Mouse (Mus musculus): ENCODE results near the gene Rpl37. TPM values are rescaled to one million over a fixed set of nuclear protein-coding genes. Genes with fewer than 3 reads are reported as not detected.
"Not testable (repeated sequence)": the region's sequence is repeated elsewhere in the genome, so short reads cannot be mapped to it uniquely, and the experiment has no call there.

Gene Rpl37
- polyA plus RNA-seq, 1 experiment from 2014 or later: 702 TPM

- not testable (repeated sequence) for H3K9me3 ChIP-seq (ENCODE audit: control insufficient read depth, low read length); H3K27me3 ChIP-seq (ENCODE audit: control insufficient read depth, insufficient read depth, low read length); H3K4me2 ChIP-seq (replicated peaks; ENCODE audit: low read depth, low read length); ATAC-seq (ENCODE audit: low FRiP score, low TSS enrichment); H3K9ac ChIP-seq (ENCODE audit: low read depth, low read length); H3K27ac ChIP-seq (ENCODE audit: low read depth, low read length); H3K4me1 ChIP-seq (ENCODE audit: control insufficient read depth, insufficient read depth, low read length); H3K4me3 ChIP-seq (ENCODE audit: low read length); H3K36me3 ChIP-seq (ENCODE audit: control insufficient read depth, insufficient read depth, low read length)
- WGBS: 87% methylated on average over 14 of the region's 14 CpGs
Measured at GRCm38 (mm10) chr15:5130887-5131668, 14.6 kb downstream of the Rpl37 start.

GRCm38 (mm10) chr15:5133301-5133700, 16.9 kb downstream of the Rpl37 start:
- no peak overlapping the region for H3K4me3 ChIP-seq (ENCODE audit: low read length)
- no peak overlapping the region for H3K27ac ChIP-seq (ENCODE audit: low read depth, low read length)
- no peaks in the 10 kb centered on the region for H3K27me3 ChIP-seq (ENCODE audit: control insufficient read depth, insufficient read depth, low read length)
- H3K9ac ChIP-seq (ENCODE audit: low read depth, low read length): no peak overlapping the region
- H3K9me3 ChIP-seq (ENCODE audit: control insufficient read depth, low read length): no peaks in the 10 kb centered on the region
- no peaks in the 10 kb centered on the region for H3K36me3 ChIP-seq (ENCODE audit: control insufficient read depth, insufficient read depth, low read length)
- no peak overlapping the region for H3K4me2 ChIP-seq (replicated peaks; ENCODE audit: low read depth, low read length)
- no peak for ATAC-seq (ENCODE audit: low FRiP score, low TSS enrichment)
- no peaks in the 10 kb centered on the region for H3K4me1 ChIP-seq (ENCODE audit: control insufficient read depth, insufficient read depth, low read length)
- WGBS: 80% methylated on average over 3 of the region's 3 CpGs

GRCm38 (mm10) chr15:5134179-5134578, 17.7 kb downstream of the Rpl37 start:
- Histone ChIP-seq H3K9ac (ENCODE audit: low read depth, low read length) (no peak overlapping the region), H3K27ac (ENCODE audit: low read depth, low read length) (no peak overlapping the region), H3K4me3 (ENCODE audit: low read length) (no peak overlapping the region), H3K9me3 (ENCODE audit: control insufficient read depth, low read length) (no peaks in the 10 kb centered on the region), H3K4me2 (replicated peaks; ENCODE audit: low read depth, low read length) (no peak overlapping the region), H3K27me3 (ENCODE audit: control insufficient read depth, insufficient read depth, low read length) (no peaks in the 10 kb centered on the region), H3K4me1 (ENCODE audit: control insufficient read depth, insufficient read depth, low read length) (no peaks in the 10 kb centered on the region), H3K36me3 (ENCODE audit: control insufficient read depth, insufficient read depth, low read length) (no peaks in the 10 kb centered on the region)
- no peak for ATAC-seq (ENCODE audit: low FRiP score, low TSS enrichment)
- 60% methylated on average over 3 of the region's 3 CpGs for WGBS

GRCm38 (mm10) chr15:5134945-5135483, 18.6 kb downstream of the Rpl37 start:
- no peaks in the 10 kb centered on the region for H3K27me3 ChIP-seq (ENCODE audit: control insufficient read depth, insufficient read depth, low read length)
- H3K4me3 ChIP-seq (ENCODE audit: low read length): no peak overlapping the region
- H3K27ac ChIP-seq (ENCODE audit: low read depth, low read length): no peak overlapping the region
- no peak overlapping the region for H3K9ac ChIP-seq (ENCODE audit: low read depth, low read length)
- no peaks in the 10 kb centered on the region for H3K9me3 ChIP-seq (ENCODE audit: control insufficient read depth, low read length)
- H3K4me2 ChIP-seq (replicated peaks; ENCODE audit: low read depth, low read length): no peak overlapping the region
- 78% methylated on average over 8 of the region's 8 CpGs for WGBS
- H3K4me1 ChIP-seq (ENCODE audit: control insufficient read depth, insufficient read depth, low read length): no peaks in the 10 kb centered on the region
- no peaks in the 10 kb centered on the region for H3K36me3 ChIP-seq (ENCODE audit: control insufficient read depth, insufficient read depth, low read length)
- no peak for ATAC-seq (ENCODE audit: low FRiP score, low TSS enrichment)

- Histone ChIP-seq H3K4me2 (replicated peaks; ENCODE audit: low read depth, low read length) (no peak overlapping the region), H3K4me1 (ENCODE audit: control insufficient read depth, insufficient read depth, low read length) (no peaks in the 10 kb centered on the region), H3K27me3 (ENCODE audit: control insufficient read depth, insufficient read depth, low read length) (no peaks in the 10 kb centered on the region), H3K9me3 (ENCODE audit: control insufficient read depth, low read length) (no peaks in the 10 kb centered on the region), H3K4me3 (ENCODE audit: low read length) (no peak overlapping the region), H3K27ac (ENCODE audit: low read depth, low read length) (no peak overlapping the region), H3K9ac (ENCODE audit: low read depth, low read length) (no peak overlapping the region), H3K36me3 (ENCODE audit: control insufficient read depth, insufficient read depth, low read length) (no peaks in the 10 kb centered on the region)
- ATAC-seq (ENCODE audit: low FRiP score, low TSS enrichment): no peak; the same call in 1 of the 2 replicates
- 80% methylated on average over 9 of the region's 9 CpGs for WGBS
Measured at GRCm38 (mm10) chr15:5138021-5138856, 21.8 kb downstream of the Rpl37 start.

GRCm38 (mm10) chr15:5139366-5139765, 22.9 kb downstream of the Rpl37 start:
- 88% methylated on average over 2 of the region's 2 CpGs for WGBS
- ATAC-seq (ENCODE audit: low FRiP score, low TSS enrichment): no peak
- H3K9me3 ChIP-seq (ENCODE audit: control insufficient read depth, low read length): no peaks in the 10 kb centered on the region

GRCm38 (mm10) chr15:5139863-5140262, 23.4 kb downstream of the Rpl37 start:
- Histone ChIP-seq H3K4me2 (replicated peaks; ENCODE audit: low read depth, low read length) (no peak overlapping the region), H3K27ac (ENCODE audit: low read depth, low read length) (no peak overlapping the region), H3K4me1 (ENCODE audit: control insufficient read depth, insufficient read depth, low read length) (peaks cover 5% of the 10 kb centered on the region), H3K27me3 (ENCODE audit: control insufficient read depth, insufficient read depth, low read length) (no peaks in the 10 kb centered on the region), H3K9ac (ENCODE audit: low read depth, low read length) (no peak overlapping the region), H3K4me3 (ENCODE audit: low read length) (no peak overlapping the region), H3K36me3 (ENCODE audit: control insufficient read depth, insufficient read depth, low read length) (no peaks in the 10 kb centered on the region), H3K9me3 (ENCODE audit: control insufficient read depth, low read length) (no peaks in the 10 kb centered on the region)
- 87% methylated on average over 7 of the region's 7 CpGs for WGBS
- no peak for ATAC-seq (ENCODE audit: low FRiP score, low TSS enrichment)

More at GRCm38 (mm10) chr15:5139366-5139765, 22.9 kb downstream of the Rpl37 start:
- no peak overlapping the region for H3K4me3 ChIP-seq (ENCODE audit: low read length)
- no peaks in the 10 kb centered on the region for H3K36me3 ChIP-seq (ENCODE audit: control insufficient read depth, insufficient read depth, low read length)
- H3K4me2 ChIP-seq (replicated peaks; ENCODE audit: low read depth, low read length): no peak overlapping the region
- no peaks in the 10 kb centered on the region for H3K4me1 ChIP-seq (ENCODE audit: control insufficient read depth, insufficient read depth, low read length)
- no peak overlapping the region for H3K9ac ChIP-seq (ENCODE audit: low read depth, low read length)
- no peaks in the 10 kb centered on the region for H3K27me3 ChIP-seq (ENCODE audit: control insufficient read depth, insufficient read depth, low read length)
- no peak overlapping the region for H3K27ac ChIP-seq (ENCODE audit: low read depth, low read length)

GRCm38 (mm10) chr15:5140357-5140756, 23.9 kb downstream of the Rpl37 start:
- Histone ChIP-seq H3K4me1 (ENCODE audit: control insufficient read depth, insufficient read depth, low read length) (peaks cover 10% of the 10 kb centered on the region), H3K27ac (ENCODE audit: low read depth, low read length) (no peak overlapping the region), H3K9ac (ENCODE audit: low read depth, low read length) (no peak overlapping the region), H3K27me3 (ENCODE audit: control insufficient read depth, insufficient read depth, low read length) (no peaks in the 10 kb centered on the region), H3K4me2 (replicated peaks; ENCODE audit: low read depth, low read length) (no peak overlapping the region), H3K4me3 (ENCODE audit: low read length) (no peak overlapping the region), H3K9me3 (ENCODE audit: control insufficient read depth, low read length) (no peaks in the 10 kb centered on the region), H3K36me3 (ENCODE audit: control insufficient read depth, insufficient read depth, low read length) (no peaks in the 10 kb centered on the region)
- no peak for ATAC-seq (ENCODE audit: low FRiP score, low TSS enrichment)

- 62% methylated on average over 5 of the region's 5 CpGs for WGBS
- H3K4me1 ChIP-seq (ENCODE audit: control insufficient read depth, insufficient read depth, low read length): peaks cover 13% of the 10 kb centered on the region
- no peak overlapping the region for H3K4me3 ChIP-seq (ENCODE audit: low read length)
- H3K36me3 ChIP-seq (ENCODE audit: control insufficient read depth, insufficient read depth, low read length): no peaks in the 10 kb centered on the region
- no peaks in the 10 kb centered on the region for H3K9me3 ChIP-seq (ENCODE audit: control insufficient read depth, low read length)
- H3K27me3 ChIP-seq (ENCODE audit: control insufficient read depth, insufficient read depth, low read length): no peaks in the 10 kb centered on the region
- no peak for ATAC-seq (ENCODE audit: low FRiP score, low TSS enrichment)
- H3K27ac ChIP-seq (ENCODE audit: low read depth, low read length): no peak overlapping the region
- H3K4me2 ChIP-seq (replicated peaks; ENCODE audit: low read depth, low read length): no peak overlapping the region
- no peak overlapping the region for H3K9ac ChIP-seq (ENCODE audit: low read depth, low read length)
Measured at GRCm38 (mm10) chr15:5142047-5142446, 25.6 kb downstream of the Rpl37 start.
